Mouse (Mus musculus) bone marrow macrophage, adult 2 months (primary cell): Measurements from ENCODE around the gene Ddx42.

Source experiments
- CTCF ChIP-seq: IDR thresholded peaks from 2 replicates; pipeline ENCODE4 v1.5.1; 2012; ENCODE audit warnings: low read depth, mild to moderate bottlenecking, low read length, moderate library complexity
- POLR2A ChIP-seq: IDR thresholded peaks from 2 replicates; pipeline ENCODE4 v1.6.1; 2012; ENCODE audit warnings: mild to moderate bottlenecking, low read depth, low read length, borderline replicate concordance

- TF ChIP-seq POLR2A, result no peak
- no peak for TF ChIP-seq CTCF
Measured at GRCm38 (mm10) chr11:106215927-106216729, 598 bp upstream of the Ddx42 start, which contains the start of gene Ccdc47.
